Mouse (Mus musculus): Measurements from ENCODE around the gene Ankrd33. TPM values are rescaled to one million over a fixed set of nuclear protein-coding genes. Genes with fewer than 3 reads are reported as not detected.
A peak's percentile ranks its signal among the peaks of the same experiment; 100 is the strongest.

Gene Ankrd33
- polyA plus RNA-seq, 1 experiment from 2014 or later = not detected

DNA sequence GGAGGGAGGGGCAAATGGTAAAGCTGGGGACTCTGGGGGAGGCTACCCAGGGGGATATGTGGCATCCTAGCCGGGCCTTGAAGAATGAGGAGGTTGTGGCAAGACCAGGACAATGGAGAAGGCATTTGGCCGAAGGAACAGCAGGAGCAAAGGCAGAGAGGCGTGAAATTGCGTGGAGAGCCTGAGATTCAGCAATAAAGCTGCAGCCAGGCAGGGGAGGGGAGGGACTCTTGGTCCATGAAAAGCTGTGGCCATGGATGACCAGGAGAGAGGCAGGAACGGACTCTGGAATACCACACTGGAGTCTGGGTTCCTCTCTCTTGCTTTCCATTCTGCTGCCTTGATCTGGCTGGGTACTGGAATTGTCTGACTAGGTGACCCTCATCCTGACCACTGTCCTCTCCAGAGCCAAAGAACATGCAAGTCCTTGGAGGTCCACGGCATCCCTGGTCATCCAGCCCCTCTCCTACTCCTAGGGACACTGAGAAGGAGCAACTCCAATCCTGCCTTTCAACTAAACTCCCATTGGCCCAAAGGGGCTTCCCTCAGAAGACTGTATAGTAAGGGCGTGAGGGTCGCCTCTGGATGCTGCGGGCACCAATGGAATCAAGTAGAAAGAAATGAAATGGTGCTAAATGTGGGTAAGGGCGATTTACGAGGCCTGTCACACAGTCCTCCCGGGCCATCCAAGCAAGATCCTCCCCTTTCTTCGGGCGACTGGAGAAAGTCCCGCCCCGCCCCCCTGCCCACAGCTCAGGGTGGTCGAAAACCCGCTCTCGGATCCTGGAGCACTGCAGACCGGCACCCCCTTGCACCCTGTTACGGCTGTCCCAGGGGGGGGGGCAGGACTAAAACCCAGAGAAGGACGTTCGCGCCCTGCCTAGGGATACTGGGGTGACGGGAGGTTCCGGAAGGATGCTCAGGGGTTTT, 39.2 kb upstream of the Ankrd33 start:
- peaks cover 6% of the 10 kb centered on the region; the same call in 1 of the 2 replicates for H3K27me3 ChIP-seq
- no peak for ATAC-seq (ENCODE audit: insufficient number of reproducible peaks, insufficient read depth, low FRiP score, low TSS enrichment, low read depth)
- H3K9ac ChIP-seq = peak overlapping the region; percentile 85
- peaks cover 62% of the 10 kb centered on the region for H3K4me1 ChIP-seq
- H3K27ac ChIP-seq = no peak overlapping the region
- H3K4me3 ChIP-seq = peak overlapping the region; percentile 83
- 9% methylated on average over 26 of the region's 26 CpGs for WGBS
- H3K36me3 ChIP-seq = no peaks in the 10 kb centered on the region
- peak overlapping the region; percentile 89 for H3K4me2 ChIP-seq
- H3K9me3 ChIP-seq = no peaks in the 10 kb centered on the region

DNA sequence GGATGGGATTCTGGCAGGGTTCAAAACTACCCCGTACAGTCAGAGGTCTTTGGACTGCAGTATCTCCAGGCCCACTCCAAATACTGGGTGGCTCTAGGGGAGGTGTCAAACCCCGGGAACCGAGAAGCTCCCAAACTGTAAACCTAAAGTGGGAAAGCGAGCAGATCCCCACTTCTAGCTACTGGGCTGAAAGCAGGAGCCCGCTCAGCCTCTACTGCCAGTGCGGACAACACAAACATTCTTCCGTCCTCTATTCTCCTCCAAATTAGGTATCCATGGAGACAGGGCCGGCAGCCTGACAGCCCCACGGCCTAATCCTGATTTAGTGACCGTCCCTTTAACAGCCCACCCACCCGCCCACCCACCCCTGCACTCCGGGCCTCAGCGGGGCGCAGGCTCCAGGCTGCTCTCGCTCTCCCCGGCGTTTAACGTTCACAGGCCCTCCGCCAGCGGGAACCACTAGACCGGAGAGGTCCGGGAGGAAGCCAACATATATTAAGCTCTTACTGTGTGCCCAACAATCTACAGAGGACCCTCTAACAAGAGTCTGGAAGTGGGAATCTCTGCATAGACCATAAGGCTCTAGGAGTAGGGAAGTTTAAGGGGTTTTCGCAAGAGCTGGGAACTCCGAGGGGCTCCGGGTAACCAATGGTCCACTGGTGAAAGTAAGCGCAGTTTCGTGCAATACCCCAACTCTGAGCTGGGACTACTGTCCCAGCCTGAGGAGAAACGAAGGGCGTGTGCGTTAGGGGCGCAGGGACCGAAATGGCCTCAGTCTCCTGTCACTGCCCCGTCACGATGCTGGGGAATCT, 38.3 kb upstream of the Ankrd33 start:
- peak overlapping the region; percentile 85 for H3K9ac ChIP-seq
- peak overlapping the region; percentile 77 for H3K27ac ChIP-seq
- H3K4me1 ChIP-seq = peaks cover 67% of the 10 kb centered on the region
- H3K4me3 ChIP-seq = peak overlapping the region; percentile 83
- H3K36me3 ChIP-seq = no peaks in the 10 kb centered on the region
- peak overlapping the region; percentile 89 for H3K4me2 ChIP-seq
- H3K9me3 ChIP-seq = no peaks in the 10 kb centered on the region
- peaks cover 6% of the 10 kb centered on the region; the same call in 1 of the 2 replicates for H3K27me3 ChIP-seq
- ATAC-seq (ENCODE audit: insufficient number of reproducible peaks, insufficient read depth, low FRiP score, low TSS enrichment, low read depth) = no peak
- 2% methylated on average over 34 of the region's 34 CpGs for WGBS

DNA sequence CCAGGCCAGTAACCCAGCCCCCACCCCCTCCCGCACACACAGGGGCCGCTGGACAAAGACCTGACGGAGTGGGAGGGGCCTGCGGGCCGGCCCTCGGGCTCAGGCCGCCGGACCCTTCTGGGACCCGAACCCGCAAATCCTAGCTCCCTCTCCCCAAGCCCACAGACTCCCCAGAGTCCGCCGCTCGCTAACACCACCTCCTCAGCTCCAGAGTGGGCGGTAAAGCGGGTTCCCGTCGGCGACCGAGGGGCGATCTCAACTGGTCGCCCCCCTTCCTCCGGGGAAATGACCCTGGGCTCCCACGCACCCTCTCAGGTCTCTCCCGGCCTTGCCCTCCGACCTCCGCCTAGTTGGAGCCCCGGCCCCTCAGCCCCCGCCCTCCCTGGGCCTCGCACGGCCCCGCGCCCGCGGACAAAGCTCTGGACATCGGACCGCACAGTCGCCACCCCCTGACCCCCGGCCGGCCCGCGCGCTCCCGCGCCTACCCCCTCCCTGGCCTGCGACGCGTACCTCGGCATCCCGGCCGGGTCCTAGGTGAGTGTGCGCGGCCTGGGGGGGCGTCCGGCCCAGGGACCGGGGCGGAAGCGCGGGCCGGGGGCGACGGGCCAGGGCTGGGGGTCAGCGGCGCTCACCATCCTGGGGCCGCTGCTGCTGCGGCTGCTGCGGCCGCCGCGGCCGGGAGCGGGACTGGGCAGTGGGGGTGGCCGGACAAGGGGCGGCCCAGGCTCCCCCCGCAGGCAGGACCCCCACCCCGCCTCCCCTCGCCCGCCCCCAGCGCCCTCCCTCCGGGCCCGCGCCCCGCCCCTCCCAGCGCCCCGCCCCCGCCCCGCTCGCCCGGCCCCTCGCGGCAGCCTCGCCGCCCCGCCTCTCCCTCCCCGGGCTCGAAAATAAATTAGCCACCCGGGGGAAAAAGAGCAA, 37.5 kb upstream of the Ankrd33 start, which contains the start of gene Fignl2:
Gene Fignl2, minus strand, starts transcription at position 755 of the 918 bp plus-strand sequence.
- no peaks in the 10 kb centered on the region for H3K9me3 ChIP-seq
- under 1% methylated on average over 86 of the region's 96 CpGs for WGBS
- peak within 1 kb of the TSS; percentile 85 for H3K9ac ChIP-seq
- H3K4me2 ChIP-seq = peak within 1 kb of the TSS; percentile 89
- H3K27me3 ChIP-seq = peaks cover 6% of the 10 kb centered on the region; the same call in 1 of the 2 replicates
- H3K36me3 ChIP-seq = no peaks in the 10 kb centered on the region
- H3K4me1 ChIP-seq = peaks cover 64% of the 10 kb centered on the region
- H3K27ac ChIP-seq = peak within 1 kb of the TSS; percentile 77
- ATAC-seq (ENCODE audit: insufficient number of reproducible peaks, insufficient read depth, low FRiP score, low TSS enrichment, low read depth) = peak; percentile 11; the same call in 1 of the 2 replicates
- peak within 1 kb of the TSS; percentile 83 for H3K4me3 ChIP-seq

DNA sequence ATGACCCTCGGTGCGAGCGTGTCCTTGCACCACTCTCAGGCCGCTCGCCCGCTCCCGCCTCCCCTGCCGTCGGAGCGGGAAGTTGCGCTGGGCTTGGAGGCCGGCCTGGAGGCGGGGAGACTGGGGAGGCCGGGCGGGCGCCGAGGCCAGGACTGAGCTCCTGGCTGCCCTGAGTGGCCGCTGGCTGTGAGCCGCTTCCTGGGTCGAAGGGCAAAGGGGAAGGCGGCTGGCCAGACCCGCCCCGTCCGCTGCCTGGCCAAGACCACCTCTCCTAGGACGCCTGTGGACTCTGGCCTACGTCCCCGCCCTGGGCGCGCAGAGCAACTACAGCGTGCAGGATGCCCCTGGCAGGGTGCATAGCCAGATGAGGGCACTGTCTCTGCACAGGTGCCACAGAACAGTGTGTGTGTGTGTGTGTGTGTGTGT, 36.8 kb upstream of the Ankrd33 start:
- Histone ChIP-seq H3K36me3 (no peaks in the 10 kb centered on the region), H3K9ac (peak overlapping the region; percentile 85), H3K4me2 (peak overlapping the region; percentile 89), H3K4me1 (peaks cover 62% of the 10 kb centered on the region), H3K27me3 (peaks cover 6% of the 10 kb centered on the region; the same call in 1 of the 2 replicates), H3K4me3 (peak overlapping the region; percentile 83), H3K27ac (peak overlapping the region; percentile 48), H3K9me3 (no peaks in the 10 kb centered on the region)
- peak; percentile 38; the same call in 1 of the 2 replicates for ATAC-seq (ENCODE audit: insufficient number of reproducible peaks, insufficient read depth, low FRiP score, low TSS enrichment, low read depth)
- 2% methylated on average over 30 of the region's 30 CpGs for WGBS

DNA sequence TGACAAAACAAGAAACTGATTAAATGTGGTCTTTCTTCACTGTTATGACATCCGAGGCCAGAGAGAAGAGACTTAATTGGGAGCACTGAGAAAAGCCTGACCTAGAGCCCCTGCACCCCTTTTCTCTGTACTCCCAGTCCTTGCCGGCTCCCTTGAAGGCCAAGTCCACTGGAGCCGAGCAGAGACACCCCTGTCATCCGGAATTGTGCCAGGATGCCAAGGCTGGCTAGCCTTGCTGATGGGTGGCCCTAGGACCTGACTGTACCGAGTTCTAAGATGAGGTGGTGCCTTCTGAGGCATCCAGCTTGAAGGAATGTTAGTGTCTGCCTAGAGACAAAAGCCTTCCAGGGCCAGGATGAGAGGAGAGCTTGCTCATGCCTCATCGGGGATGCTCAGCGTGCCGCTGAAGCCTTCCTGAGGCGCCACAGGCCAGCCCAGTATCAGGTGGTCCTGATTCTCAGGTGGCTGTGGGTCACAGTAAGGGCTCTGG, 35.5 kb upstream of the Ankrd33 start:
- no peak overlapping the region for H3K4me3 ChIP-seq
- WGBS = 66% methylated on average over 9 of the region's 9 CpGs
- H3K9ac ChIP-seq = no peak overlapping the region
- no peak overlapping the region for H3K4me2 ChIP-seq
- peaks cover 65% of the 10 kb centered on the region for H3K4me1 ChIP-seq
- H3K27me3 ChIP-seq = peaks cover 6% of the 10 kb centered on the region; the same call in 1 of the 2 replicates
- no peak for ATAC-seq (ENCODE audit: insufficient number of reproducible peaks, insufficient read depth, low FRiP score, low TSS enrichment, low read depth)
- H3K36me3 ChIP-seq = no peaks in the 10 kb centered on the region
- no peaks in the 10 kb centered on the region for H3K9me3 ChIP-seq
- H3K27ac ChIP-seq = no peak overlapping the region

DNA sequence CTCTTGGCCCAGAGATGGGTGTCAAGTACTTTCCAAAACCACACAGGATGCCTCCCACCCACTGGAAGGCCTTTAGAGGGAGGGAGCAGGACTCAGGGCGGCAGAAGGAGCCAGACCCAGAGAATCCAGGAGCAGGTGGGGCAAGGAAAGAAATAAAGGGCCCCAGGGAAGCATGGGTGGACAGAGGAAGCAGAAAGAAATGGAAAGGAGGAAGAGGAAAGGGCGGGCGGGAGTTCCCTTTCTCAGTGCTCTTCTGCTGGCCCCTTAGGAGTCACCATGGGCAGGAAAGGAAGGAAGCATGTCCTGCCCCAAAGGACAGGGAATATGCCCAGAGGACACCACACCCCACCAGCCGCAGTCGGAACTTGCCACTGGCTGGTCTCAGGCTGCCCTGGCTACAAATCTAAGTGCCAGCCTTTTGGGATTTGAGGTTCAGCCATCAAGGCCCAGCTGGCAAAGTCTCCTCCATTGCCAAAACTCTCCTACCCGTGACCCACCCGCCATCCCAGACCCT, 34.5 kb upstream of the Ankrd33 start:
- no peaks in the 10 kb centered on the region for H3K9me3 ChIP-seq
- H3K4me2 ChIP-seq = no peak overlapping the region
- no peaks in the 10 kb centered on the region for H3K36me3 ChIP-seq
- no peak overlapping the region for H3K9ac ChIP-seq
- WGBS = 65% methylated on average over 7 of the region's 7 CpGs
- ATAC-seq (ENCODE audit: insufficient number of reproducible peaks, insufficient read depth, low FRiP score, low TSS enrichment, low read depth) = no peak
- peak overlapping the region; percentile 71 for H3K27ac ChIP-seq
- H3K4me3 ChIP-seq = no peak overlapping the region
- H3K27me3 ChIP-seq = peaks cover 4% of the 10 kb centered on the region; the same call in 1 of the 2 replicates
- H3K4me1 ChIP-seq = peaks cover 55% of the 10 kb centered on the region

DNA sequence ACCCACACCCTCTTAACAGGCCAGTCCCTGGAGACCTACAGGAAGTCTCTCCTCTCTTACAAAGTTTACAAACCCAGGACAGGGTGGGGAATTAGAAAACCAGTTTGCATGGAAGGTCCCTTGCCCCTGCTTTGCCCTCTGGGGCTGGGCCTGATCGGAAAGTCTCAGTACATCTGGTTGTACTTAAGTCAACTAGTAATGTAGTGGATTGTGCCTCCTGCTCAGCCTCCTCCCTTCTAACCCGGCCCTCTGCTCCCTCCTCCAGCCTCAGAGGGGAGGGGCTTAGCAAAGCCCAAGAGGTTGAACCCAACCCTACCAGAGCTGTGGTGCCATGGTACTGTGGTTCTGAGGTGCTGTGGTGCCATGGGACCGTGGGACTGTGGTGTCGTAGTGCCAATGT, 33.3 kb upstream of the Ankrd33 start:
- WGBS = 30% methylated on average over 4 of the region's 4 CpGs
- ATAC-seq (ENCODE audit: insufficient number of reproducible peaks, insufficient read depth, low FRiP score, low TSS enrichment, low read depth) = 0 out of 2 replicates have a peak, but pooled peaks have one; percentile 35
- Histone ChIP-seq H3K27me3 (no peaks in the 10 kb centered on the region; the same call in 1 of the 2 replicates), H3K9me3 (no peaks in the 10 kb centered on the region), H3K36me3 (no peaks in the 10 kb centered on the region), H3K9ac (no peak overlapping the region), H3K27ac (peak overlapping the region; percentile 71), H3K4me2 (no peak overlapping the region), H3K4me1 (peaks cover 49% of the 10 kb centered on the region), H3K4me3 (no peak overlapping the region)

DNA sequence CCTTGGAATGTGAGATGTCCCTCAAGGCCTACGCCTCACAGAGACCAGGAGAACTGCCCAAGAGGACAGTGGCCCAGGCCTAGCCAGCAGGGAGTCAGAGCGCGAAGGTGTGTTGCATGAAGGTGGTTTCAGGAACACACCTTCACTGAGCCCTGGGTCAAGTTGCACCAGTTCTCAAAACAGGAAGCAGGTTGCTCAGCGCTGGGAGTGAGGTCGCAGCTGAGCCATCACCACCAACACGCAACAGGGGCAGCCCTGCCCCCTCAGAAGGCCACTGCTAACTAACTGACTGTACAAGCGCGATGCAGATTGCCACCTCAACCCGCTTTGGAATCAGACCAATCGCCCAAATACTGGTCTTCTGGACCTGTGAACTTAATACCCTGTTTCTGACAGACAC, 31.1 kb upstream of the Ankrd33 start:
- Histone ChIP-seq H3K9ac (0 out of 2 replicates have a peak overlapping the region, but pooled peaks have one; percentile 11), H3K9me3 (no peaks in the 10 kb centered on the region), H3K36me3 (no peaks in the 10 kb centered on the region), H3K27me3 (no peaks in the 10 kb centered on the region), H3K4me3 (no peak overlapping the region), H3K27ac (no peak overlapping the region), H3K4me2 (no peak overlapping the region), H3K4me1 (peaks cover 34% of the 10 kb centered on the region)
- ATAC-seq (ENCODE audit: insufficient number of reproducible peaks, insufficient read depth, low FRiP score, low TSS enrichment, low read depth) = no peak
- WGBS = 71% methylated on average over 10 of the region's 10 CpGs

DNA sequence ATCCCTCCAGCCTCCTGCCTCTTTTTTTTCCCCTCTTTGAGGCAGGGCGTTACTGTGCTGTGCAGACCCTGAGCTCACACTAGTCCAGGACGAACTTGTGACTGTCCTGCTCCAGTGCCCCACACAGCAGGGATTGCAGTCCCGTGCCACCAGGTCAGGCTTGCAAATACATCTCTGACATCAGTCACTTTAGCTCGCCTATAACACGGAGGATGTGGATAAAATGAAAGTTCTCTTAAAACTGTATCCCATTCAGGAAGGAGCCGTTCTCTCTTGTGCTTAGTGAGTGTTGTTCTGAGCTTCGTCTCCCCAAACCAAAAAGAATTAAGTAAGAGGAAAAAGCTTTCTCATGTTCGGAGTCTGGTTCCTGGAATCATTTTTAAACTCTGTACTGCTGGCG, 29.1 kb upstream of the Ankrd33 start:
- Histone ChIP-seq H3K4me1 (peaks cover 21% of the 10 kb centered on the region), H3K27ac (peak overlapping the region; percentile 75), H3K9me3 (no peaks in the 10 kb centered on the region), H3K36me3 (no peaks in the 10 kb centered on the region), H3K4me3 (no peak overlapping the region), H3K27me3 (no peaks in the 10 kb centered on the region), H3K9ac (no peak overlapping the region; the same call in 1 of the 2 replicates), H3K4me2 (no peak overlapping the region)
- WGBS = 68% methylated on average over 9 of the region's 9 CpGs
- no peak for ATAC-seq (ENCODE audit: insufficient number of reproducible peaks, insufficient read depth, low FRiP score, low TSS enrichment, low read depth)

DNA sequence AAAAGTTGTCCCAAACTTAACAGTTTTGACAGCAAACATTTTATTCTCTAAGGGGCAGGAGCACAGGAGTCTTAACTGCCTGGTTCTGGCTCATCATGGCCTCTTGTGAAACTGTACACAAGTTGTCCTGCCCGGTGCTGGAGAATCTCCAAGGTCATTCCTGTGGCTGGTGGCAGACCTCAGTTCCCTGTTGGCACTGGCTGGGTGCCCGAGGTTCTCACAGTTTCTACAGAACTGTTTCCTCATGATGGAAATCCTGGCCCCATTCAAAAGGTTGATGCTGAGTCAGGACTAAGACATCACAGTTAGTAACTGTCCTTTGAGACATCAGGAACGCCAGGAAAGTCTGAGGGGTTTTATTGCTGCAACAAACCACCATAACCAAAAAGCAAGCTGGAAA, 28.6 kb upstream of the Ankrd33 start:
- Histone ChIP-seq H3K4me1 (peaks cover 16% of the 10 kb centered on the region), H3K9me3 (no peaks in the 10 kb centered on the region), H3K4me3 (no peak overlapping the region), H3K9ac (no peak overlapping the region; the same call in 1 of the 2 replicates), H3K36me3 (no peaks in the 10 kb centered on the region), H3K27ac (peak overlapping the region; percentile 75), H3K4me2 (no peak overlapping the region), H3K27me3 (no peaks in the 10 kb centered on the region)
- no peak for ATAC-seq (ENCODE audit: insufficient number of reproducible peaks, insufficient read depth, low FRiP score, low TSS enrichment, low read depth)
- 59% methylated on average over 3 of the region's 3 CpGs for WGBS
